Mouse (Mus musculus): ENCODE data around the gene Slc6a5.

DNA sequence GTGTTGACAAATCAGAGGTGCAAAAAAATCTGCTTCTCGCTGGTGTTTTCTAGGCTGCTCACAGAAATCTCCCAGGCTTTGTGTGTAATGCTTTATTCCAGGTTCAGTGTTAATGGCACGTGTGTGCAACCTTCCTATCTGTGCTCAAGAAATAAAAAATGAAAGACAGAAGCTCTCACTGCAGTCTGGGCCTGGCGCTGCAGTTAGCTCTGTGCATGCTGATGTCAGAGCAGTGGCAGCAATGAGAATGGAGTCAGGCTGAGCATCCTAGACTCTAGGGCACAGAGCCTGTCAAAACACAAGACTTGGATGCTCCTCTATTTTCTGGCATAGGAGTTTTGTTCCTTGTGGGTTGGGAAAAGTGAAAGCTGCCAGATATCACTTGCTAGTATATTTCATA lies 39.7 kb upstream of the Slc6a5 start:
- TF ChIP-seq POLR2A (IDR thresholded peaks at IDR 0.05; ENCODE audit: borderline replicate concordance, low read depth, low read length) (no peak), CTCF (IDR thresholded peaks at IDR 0.05; ENCODE audit: low read depth, low read length) (no peak)

All from bone marrow macrophage, adult 2 months (primary cell).